Mouse (Mus musculus) liver, embryonic 18 days (tissue): Measurements from ENCODE around the gene Gm7102. TPM values are rescaled to one million over a fixed set of nuclear protein-coding genes. Genes with fewer than 3 reads are reported as not detected.

Source experiments
- polyA plus RNA-seq: library from polyadenylated mRNA; depleted of rRNA; stranded (reverse); fragments of >200 nt; gene quantifications from 2 replicates; pipeline ENCODE4 v1.2.3, GENCODE M21; 2012; rRNA removed

The Gm7102 gene
- polyA plus RNA-seq: 0.02 TPM in 1 of 2 replicates, not detected in the other

DNA sequence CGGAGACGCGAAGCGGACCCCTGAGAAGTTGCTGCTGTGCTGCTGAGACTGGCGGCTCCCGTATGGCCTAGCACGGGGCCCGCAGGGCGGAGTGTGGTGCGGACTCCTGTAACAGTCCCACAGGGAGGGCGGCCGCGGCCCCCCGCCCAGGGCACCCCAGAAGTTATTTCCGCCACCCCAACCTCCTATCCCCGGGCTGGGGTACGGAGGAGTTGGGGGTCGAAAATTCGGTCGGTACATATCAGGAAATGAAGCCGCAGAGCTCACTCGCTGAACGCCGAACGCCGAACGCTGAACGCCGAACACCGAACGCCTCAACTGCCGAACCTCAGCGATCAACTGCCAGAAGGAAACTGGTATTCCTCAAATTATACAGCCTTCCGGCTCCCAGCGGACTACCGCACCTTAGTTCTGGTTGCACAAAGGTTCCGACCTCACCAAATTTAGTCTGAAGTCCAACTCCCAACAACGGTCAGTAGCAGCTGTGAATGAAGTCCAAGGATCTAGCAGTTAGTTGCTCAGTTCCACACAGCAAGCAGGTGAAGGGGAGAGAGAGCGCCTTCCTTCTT is at the start of gene Gm7102:
Gene Gm7102, minus strand, starts transcription at position 554 of the 569 bp plus-strand sequence.

DNA sequence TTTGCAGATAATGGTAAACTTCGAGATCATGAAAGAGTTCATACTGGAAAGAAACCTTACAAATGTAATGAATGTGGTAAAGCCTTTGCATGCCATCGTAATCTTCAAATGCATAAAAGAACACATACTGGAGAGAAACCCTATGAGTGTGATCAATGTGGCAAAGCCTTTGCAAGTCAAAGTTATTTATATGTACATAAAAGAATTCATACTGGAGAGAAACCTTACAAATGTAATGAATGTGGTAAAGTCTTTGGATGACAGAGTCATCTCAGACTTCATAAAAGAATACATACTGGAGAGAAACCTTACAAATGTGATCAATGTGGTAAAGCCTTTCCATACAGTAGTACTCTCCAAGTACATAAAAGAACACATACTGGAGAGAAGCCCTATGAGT is 7.5 kb upstream of the Gm7102 start, which contains the start of gene Gm6020:
Gene Gm6020, plus strand, starts transcription at position 301 of the 400 bp plus-strand sequence.

DNA sequence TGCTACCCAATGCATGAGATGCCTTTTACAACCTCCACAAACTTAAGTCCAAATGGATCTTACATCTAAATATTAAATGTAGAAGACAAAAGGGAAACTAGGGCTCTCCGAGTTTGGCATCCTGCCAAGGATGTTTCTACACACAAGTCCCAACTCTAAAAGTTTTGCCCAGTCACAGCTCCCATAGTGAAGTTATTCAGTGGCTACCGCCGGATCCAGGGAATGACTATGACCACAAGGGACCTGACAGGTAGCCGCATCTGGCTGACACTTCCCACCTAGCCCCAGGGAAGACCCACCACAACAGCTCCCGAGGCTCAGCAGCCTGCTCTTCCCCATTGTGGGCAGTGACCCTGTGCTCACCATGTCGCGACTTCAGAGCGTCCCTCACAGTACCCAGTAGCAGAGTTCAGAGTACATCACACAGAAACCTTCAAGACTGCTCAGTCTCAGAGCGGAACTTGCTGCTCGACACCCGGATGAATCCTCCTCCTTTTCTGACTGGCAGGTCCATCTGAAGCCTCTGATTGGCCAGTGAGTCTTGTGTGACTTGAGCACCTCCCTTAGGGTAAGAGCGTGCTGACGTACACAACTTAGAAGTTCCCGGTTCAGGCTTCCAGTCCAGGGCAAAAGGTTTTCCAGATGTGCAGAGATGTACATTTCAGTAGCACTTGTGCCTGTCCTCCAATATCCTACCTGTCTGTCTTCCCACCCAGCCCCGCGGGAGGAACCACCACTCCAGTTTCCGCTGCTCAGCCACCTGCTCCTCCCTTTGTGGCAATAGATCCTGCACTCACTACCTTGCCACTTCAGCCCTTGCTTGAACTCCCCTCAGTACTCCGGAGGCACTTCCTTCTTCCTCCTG is 35.5 kb downstream of the Gm7102 start, which contains the start of gene Zfp950:
Gene Zfp950, minus strand, starts transcription at position 499 of the 865 bp plus-strand sequence.

Other genes starting within 250 kb of the Gm7102 start
- gene Zfp950, start 35.5 kb downstream of the Gm7102 start, polyA plus RNA-seq: 18.1 and 18.7 TPM in 2 replicates
- gene Gm6020, start 7.6 kb upstream of the Gm7102 start, polyA plus RNA-seq: not detected in 2 replicates
- gene Csf2ra, start 52.1 kb upstream of the Gm7102 start, polyA plus RNA-seq: 47.4 and 66.1 TPM in 2 replicates
- gene Gm21060, start 120.8 kb upstream of the Gm7102 start, polyA plus RNA-seq: not detected in 2 replicates